In the genomic region with DNA sequence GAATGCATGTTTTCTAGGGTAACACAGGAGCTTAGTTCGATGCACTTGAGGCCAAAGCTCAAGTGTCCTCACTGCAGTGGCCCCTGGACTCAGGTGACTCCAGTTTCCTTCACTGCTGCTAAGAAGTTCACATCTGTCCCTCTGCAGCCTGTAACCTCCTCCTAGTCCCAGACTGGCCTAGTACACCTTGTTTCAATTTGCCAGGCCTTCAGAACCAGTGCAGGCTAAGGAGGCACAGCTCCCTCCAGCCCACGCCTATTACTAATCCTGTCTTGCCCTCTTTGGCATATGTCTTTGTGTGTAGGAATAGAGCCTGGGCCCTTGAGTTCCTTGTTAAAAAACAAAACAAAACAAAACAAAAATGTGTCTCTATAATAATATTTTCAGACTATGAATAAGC, we compare ENCODE assay signal across 8 mouse cellular contexts. TPM values are rescaled to one million over a fixed set of nuclear protein-coding genes. Genes with fewer than 3 reads are reported as not detected.
DNase-seq lines count a peak whose midpoint lies in the region; ATAC-seq and TF ChIP-seq lines count a peak whose summit lies in the region.

No protein-coding gene starts in this region.

- no peaks in the 10 kb centered on the region for H3K9me3 ChIP-seq in kidney, embryonic 16.5 days (ENCODE audit: low read length)
- H3K9me3 ChIP-seq in embryonic facial prominence, embryonic 15.5 days (replicated peaks), result no peaks in the 10 kb centered on the region
- H3K9me3 ChIP-seq in intestine, postnatal 0 days (ENCODE audit: control insufficient read depth), result no peaks in the 10 kb centered on the region
- no peaks in the 10 kb centered on the region for H3K9me3 ChIP-seq in neural tube, embryonic 11.5 days (ENCODE audit: control insufficient read depth, low read length)

- H3K27ac ChIP-seq in kidney, embryonic 16.5 days (ENCODE audit: low read length), result no peak overlapping the region
- H3K27ac ChIP-seq in embryonic facial prominence, embryonic 15.5 days (replicated peaks), result peak overlapping the region; percentile 25; the same call in 1 of the 2 replicates
- H3K27ac ChIP-seq in intestine, postnatal 0 days (ENCODE audit: low read depth, low read length), result no peak overlapping the region
- no peak overlapping the region for H3K27ac ChIP-seq in neural tube, embryonic 11.5 days (ENCODE audit: low read depth, low read length)

- peak overlapping the region; percentile 89; the same call in 1 of the 2 replicates for H3K9ac ChIP-seq in kidney, embryonic 16.5 days (replicated peaks; ENCODE audit: low read length)
- no peak overlapping the region for H3K9ac ChIP-seq in embryonic facial prominence, embryonic 15.5 days
- no peak overlapping the region for H3K9ac ChIP-seq in intestine, postnatal 0 days (ENCODE audit: low read depth, low read length)
- H3K9ac ChIP-seq in neural tube, embryonic 11.5 days (ENCODE audit: low read length), result peak overlapping the region; percentile 94; the same call in 1 of the 2 replicates

- peak overlapping the region; percentile 43 for H3K4me2 ChIP-seq in kidney, embryonic 16.5 days (replicated peaks; ENCODE audit: low read depth, low read length)
- H3K4me2 ChIP-seq in embryonic facial prominence, embryonic 15.5 days (replicated peaks), result peak overlapping the region; percentile 86
- peak overlapping the region; percentile 97; the same call in 1 of the 2 replicates for H3K4me2 ChIP-seq in intestine, postnatal 0 days (replicated peaks; ENCODE audit: low read depth)
- peak overlapping the region; percentile 19 for H3K4me2 ChIP-seq in neural tube, embryonic 11.5 days (ENCODE audit: low read depth)

- H3K4me3 ChIP-seq in kidney, embryonic 16.5 days (ENCODE audit: low read length), result peak overlapping the region; percentile 84
- H3K4me3 ChIP-seq in embryonic facial prominence, embryonic 15.5 days (replicated peaks), result peak overlapping the region; percentile 83
- H3K4me3 ChIP-seq in intestine, postnatal 0 days (ENCODE audit: low read depth, low read length), result no peak overlapping the region
- H3K4me3 ChIP-seq in neural tube, embryonic 11.5 days (ENCODE audit: low read depth, low read length), result no peak overlapping the region

- TF ChIP-seq CTCF in intestine, postnatal 0 days (IDR thresholded peaks at IDR 0.05; ENCODE audit: low read depth), result no peak

- peak; percentile 39; the same call in 1 of the 2 replicates for ATAC-seq in kidney, embryonic 16.5 days (ENCODE audit: low FRiP score, low TSS enrichment)
- no peak for ATAC-seq in embryonic facial prominence, embryonic 15.5 days (ENCODE audit: insufficient number of reproducible peaks, low FRiP score, low TSS enrichment, low read depth)
- peak; percentile 50 for ATAC-seq in intestine, postnatal 0 days
- ATAC-seq in neural tube, embryonic 11.5 days (ENCODE audit: insufficient read depth, low FRiP score, low TSS enrichment), result no peak

- peaks cover 16% of the 10 kb centered on the region for H3K4me1 ChIP-seq in kidney, embryonic 16.5 days (ENCODE audit: insufficient read depth, low read length)
- peaks cover 17% of the 10 kb centered on the region for H3K4me1 ChIP-seq in embryonic facial prominence, embryonic 15.5 days
- no peaks in the 10 kb centered on the region for H3K4me1 ChIP-seq in intestine, postnatal 0 days (replicated peaks; ENCODE audit: control insufficient read depth, insufficient read depth, low read length)
- peaks cover 11% of the 10 kb centered on the region; the same call in 1 of the 2 replicates for H3K4me1 ChIP-seq in neural tube, embryonic 11.5 days (ENCODE audit: control insufficient read depth, insufficient read depth, low read length)

- no peak for DNase-seq in kidney, postnatal 4 days
- DNase-seq in neural tube, embryonic 11.5 days (ENCODE audit: low spot score), result no peak
- DNase-seq in left cerebral cortex, adult 8-10 months (ENCODE audit: low spot score in 2 of 2), result no peak
- DNase-seq in thymus, postnatal 14 days, result no peak
- no peak for DNase-seq in lung, postnatal 4 days

- WGBS in kidney, embryonic 16.5 days, result 86% methylated on average over 2 of the region's 2 CpGs
- WGBS in embryonic facial prominence, embryonic 15.5 days, result 50% methylated on average over 2 of the region's 2 CpGs
- 63% methylated on average over 2 of the region's 2 CpGs for WGBS in intestine, postnatal 0 days
- WGBS in neural tube, embryonic 11.5 days, result 78% methylated on average over 2 of the region's 2 CpGs

- peaks cover 17% of the 10 kb centered on the region for H3K36me3 ChIP-seq in kidney, embryonic 16.5 days (ENCODE audit: insufficient read depth, low read length)
- H3K36me3 ChIP-seq in embryonic facial prominence, embryonic 15.5 days, result peaks cover 16% of the 10 kb centered on the region
- peaks cover 11% of the 10 kb centered on the region for H3K36me3 ChIP-seq in intestine, postnatal 0 days (ENCODE audit: control insufficient read depth, insufficient read depth)
- no peaks in the 10 kb centered on the region; the same call in 1 of the 2 replicates for H3K36me3 ChIP-seq in neural tube, embryonic 11.5 days (ENCODE audit: control insufficient read depth, insufficient read depth, low read length)

- no peaks in the 10 kb centered on the region for H3K27me3 ChIP-seq in kidney, embryonic 16.5 days (ENCODE audit: insufficient read depth, low read length)
- no peaks in the 10 kb centered on the region for H3K27me3 ChIP-seq in embryonic facial prominence, embryonic 15.5 days
- H3K27me3 ChIP-seq in intestine, postnatal 0 days (replicated peaks; ENCODE audit: control insufficient read depth, insufficient read depth, low read length), result no peaks in the 10 kb centered on the region
- H3K27me3 ChIP-seq in neural tube, embryonic 11.5 days (ENCODE audit: control insufficient read depth, insufficient read depth, low read length), result no peaks in the 10 kb centered on the region

RNA-seq across cellular contexts. Expression of gene Tmem9, which starts 9.4 kb away (rescaled TPM):
- 260 and 268 TPM in 2 replicates for polyA plus RNA-seq in kidney, embryonic 16.5 days (2015; fragmentation: Nextera tagmentation; extraction: Ambion mirVana)
- polyA plus RNA-seq in embryonic facial prominence, embryonic 15.5 days (2015; fragmentation: Nextera tagmentation; extraction: Ambion mirVana), result 172 and 176 TPM in 2 replicates
- 212 and 237 TPM in 2 replicates for polyA plus RNA-seq in intestine, postnatal 0 days (2015; fragmentation: Nextera tagmentation; extraction: Ambion mirVana)
- polyA plus RNA-seq in neural tube, embryonic 11.5 days (2014; fragmentation: Nextera tagmentation; extraction: Ambion mirVana), result 64.6 and 79.4 TPM in 2 replicates
- total RNA-seq in left cerebral cortex, adult 8-10 months (2022), result 10 to 100 TPM; 56.1 to 74.4 (median 67.6) TPM

RNA-seq across cellular contexts. Expression of gene Igfn1, which starts 11.2 kb away (rescaled TPM):
- 0.17 and 0.30 TPM in 2 replicates for polyA plus RNA-seq in kidney, embryonic 16.5 days (2015; fragmentation: Nextera tagmentation; extraction: Ambion mirVana)
- polyA plus RNA-seq in embryonic facial prominence, embryonic 15.5 days (2015; fragmentation: Nextera tagmentation; extraction: Ambion mirVana), result 0.09 and 0.12 TPM in 2 replicates
- polyA plus RNA-seq in intestine, postnatal 0 days (2015; fragmentation: Nextera tagmentation; extraction: Ambion mirVana), result 0.03 and 0.09 TPM in 2 replicates
- polyA plus RNA-seq in neural tube, embryonic 11.5 days (2014; fragmentation: Nextera tagmentation; extraction: Ambion mirVana), result not detected in 2 replicates
- 10 to 100 TPM; 14.0 to 17.5 (median 14.3) TPM for total RNA-seq in left cerebral cortex, adult 8-10 months (2022)

RNA-seq across cellular contexts. Expression of gene Ascl5, which starts 33.3 kb away (rescaled TPM):
- polyA plus RNA-seq in kidney, embryonic 16.5 days (2015; fragmentation: Nextera tagmentation; extraction: Ambion mirVana), result not detected in 2 replicates
- polyA plus RNA-seq in embryonic facial prominence, embryonic 15.5 days (2015; fragmentation: Nextera tagmentation; extraction: Ambion mirVana), result 1.3 and 3.0 TPM in 2 replicates
- polyA plus RNA-seq in intestine, postnatal 0 days (2015; fragmentation: Nextera tagmentation; extraction: Ambion mirVana), result not detected in 2 replicates
- polyA plus RNA-seq in neural tube, embryonic 11.5 days (2014; fragmentation: Nextera tagmentation; extraction: Ambion mirVana), result not detected in 2 replicates
- total RNA-seq in left cerebral cortex, adult 8-10 months (2022), result 1 to 10 TPM; 1.2 to 2.5 (median 2.1) TPM

RNA-seq across cellular contexts. Expression of gene Cacna1s, which starts 35.2 kb away (rescaled TPM):
- 0.36 TPM in 2 replicates for polyA plus RNA-seq in kidney, embryonic 16.5 days (2015; fragmentation: Nextera tagmentation; extraction: Ambion mirVana)
- 5.2 and 7.8 TPM in 2 replicates for polyA plus RNA-seq in embryonic facial prominence, embryonic 15.5 days (2015; fragmentation: Nextera tagmentation; extraction: Ambion mirVana)
- polyA plus RNA-seq in intestine, postnatal 0 days (2015; fragmentation: Nextera tagmentation; extraction: Ambion mirVana), result 0.08 and 0.22 TPM in 2 replicates
- 0.73 and 1.2 TPM in 2 replicates for polyA plus RNA-seq in neural tube, embryonic 11.5 days (2014; fragmentation: Nextera tagmentation; extraction: Ambion mirVana)
- total RNA-seq in left cerebral cortex, adult 8-10 months (2022), result 1 to 10 TPM in 3 of 4 experiments, under 1 TPM in 1; 0.83 to 1.6 (median 1.4) TPM

Comparison
In these comparisons a context has a peak if more than half of its experiments do, and no peak if none do; other contexts are left out.
1. ATAC-seq: peak in kidney, embryonic 16.5 days (single experiment) and intestine, postnatal 0 days (single experiment); none in embryonic facial prominence, embryonic 15.5 days (single experiment) and neural tube, embryonic 11.5 days (single experiment).
2. H3K4me2 ChIP-seq: peak in every context shown above with its lines; median percentile 97 in intestine, postnatal 0 days; 86 in embryonic facial prominence, embryonic 15.5 days; 43 in kidney, embryonic 16.5 days; 19 in neural tube, embryonic 11.5 days.
3. H3K4me3 ChIP-seq: peak in kidney, embryonic 16.5 days (single experiment) and embryonic facial prominence, embryonic 15.5 days (single experiment); none in intestine, postnatal 0 days (single experiment) and neural tube, embryonic 11.5 days (single experiment).
4. H3K9ac ChIP-seq: peak in kidney, embryonic 16.5 days (single experiment) and neural tube, embryonic 11.5 days (single experiment); none in embryonic facial prominence, embryonic 15.5 days (single experiment) and intestine, postnatal 0 days (single experiment).